Comparison of ENCODE assay signal across 9 mouse cellular contexts in genomic region chr2:18050541-18050985, GRCm38 (mm10). TPM values are rescaled to one million over a fixed set of nuclear protein-coding genes. Genes with fewer than 3 reads are reported as not detected.
DNase-seq lines count a peak whose midpoint lies in the region; ATAC-seq lines count a peak whose summit lies in the region.
"Had no signal": no experiment of that assay in that cellular context is flagged by ENCODE, and none has a peak within 500 bp of the region (broad histone marks: within the 10 kb centered on the region; RNA-seq: fewer than 3 reads in every experiment).

No protein-coding gene starts in this region.

- no peak for ATAC-seq in hindbrain, embryonic 12.5 days (ENCODE audit: low FRiP score)
- peak; percentile 35; the same call in 1 of the 2 replicates for ATAC-seq in megakaryocyte progenitor cell, adult 5-6 weeks (replicated peaks; ENCODE audit: poor library complexity)
- no peak for ATAC-seq in cerebellum, adult (ENCODE audit: insufficient number of reproducible peaks, low FRiP score, low TSS enrichment)

- peaks cover 8% of the 10 kb centered on the region; the same call in 1 of the 2 replicates for H3K36me3 ChIP-seq in embryonic facial prominence, embryonic 10.5 days (replicated peaks)
- H3K36me3 ChIP-seq in hindbrain, embryonic 12.5 days, result no peaks in the 10 kb centered on the region

- peak overlapping the region; percentile 98 for H3K4me3 ChIP-seq in embryonic facial prominence, embryonic 10.5 days
- H3K4me3 ChIP-seq in hindbrain, embryonic 12.5 days, result peak overlapping the region; percentile 15

- peaks cover 57% of the 10 kb centered on the region for H3K4me1 ChIP-seq in embryonic facial prominence, embryonic 10.5 days
- peaks cover 30% of the 10 kb centered on the region for H3K4me1 ChIP-seq in hindbrain, embryonic 12.5 days

- DNase-seq in heart, adult 11 months, result peak; percentile 84
- no peak for DNase-seq in heart, postnatal 4 days
- DNase-seq in embryonic facial prominence, embryonic 10.5 days (ENCODE audit: low spot score), result peak; percentile 39
- no peak for DNase-seq in thymus, postnatal 4 days
- no peak for DNase-seq in urinary bladder, adult 18-20 months (ENCODE audit: low spot score in 2 of 2)

- H3K27me3 ChIP-seq in embryonic facial prominence, embryonic 10.5 days (replicated peaks; ENCODE audit: low read depth, poor library complexity, severe bottlenecking), result no peaks in the 10 kb centered on the region
- H3K27me3 ChIP-seq in hindbrain, embryonic 12.5 days, result no peaks in the 10 kb centered on the region

- H3K4me2 ChIP-seq in hindbrain, embryonic 12.5 days (replicated peaks), result peak overlapping the region; percentile 82

- H3K9ac ChIP-seq in hindbrain, embryonic 12.5 days, result peak overlapping the region; percentile 100

- H3K9me3 ChIP-seq in embryonic facial prominence, embryonic 10.5 days, result no peaks in the 10 kb centered on the region
- H3K9me3 ChIP-seq in hindbrain, embryonic 12.5 days (replicated peaks), result no peaks in the 10 kb centered on the region

- peak overlapping the region; percentile 99 for H3K27ac ChIP-seq in embryonic facial prominence, embryonic 10.5 days (replicated peaks)
- peak overlapping the region; percentile 100 for H3K27ac ChIP-seq in hindbrain, embryonic 12.5 days

- WGBS in embryonic facial prominence, embryonic 10.5 days, result 4% methylated on average over 10 of the region's 10 CpGs
- 4% methylated on average over 10 of the region's 10 CpGs for WGBS in hindbrain, embryonic 12.5 days

RNA-seq across cellular contexts. Expression of gene Skida1, which starts 1.7 kb away (rescaled TPM):
- 1 to 10 TPM; 6.3 to 7.2 TPM for total RNA-seq in heart, postnatal 4 days (2021)
- polyA plus RNA-seq in embryonic facial prominence, embryonic 10.5 days (2016; fragmentation: Nextera tagmentation; extraction: Ambion mirVana), result 15.5 and 16.6 TPM in 2 replicates
- polyA plus RNA-seq in hindbrain, embryonic 12.5 days (2016; fragmentation: Nextera tagmentation; extraction: Ambion mirVana), result 17.7 and 19.4 TPM in 2 replicates
- not detected in 2 replicates for total RNA-seq in megakaryocyte progenitor cell, adult 5-6 weeks (2015)
- 0.14 TPM in 1 of 2 replicates, not detected in the other for total RNA-seq in megakaryocyte progenitor cell, adult 5-6 weeks (2017)

RNA-seq across cellular contexts. Expression of gene Mllt10, which starts 4.5 kb away (rescaled TPM):
- total RNA-seq in heart, postnatal 4 days (2021), result 10 to 100 TPM; 41.5 to 44.3 TPM
- polyA plus RNA-seq in embryonic facial prominence, embryonic 10.5 days (2016; fragmentation: Nextera tagmentation; extraction: Ambion mirVana), result 64.4 and 65.5 TPM in 2 replicates
- polyA plus RNA-seq in hindbrain, embryonic 12.5 days (2016; fragmentation: Nextera tagmentation; extraction: Ambion mirVana), result 65.1 and 70.8 TPM in 2 replicates
- 62.3 and 96.1 TPM in 2 replicates for total RNA-seq in megakaryocyte progenitor cell, adult 5-6 weeks (2015)
- total RNA-seq in megakaryocyte progenitor cell, adult 5-6 weeks (2017), result 41.4 and 57.9 TPM in 2 replicates

RNA-seq across cellular contexts. Expression of gene A930004D18Rik, which starts 13.0 kb away (rescaled TPM):
- 1 to 10 TPM; 4.7 to 5.0 TPM for total RNA-seq in heart, postnatal 4 days (2021)
- polyA plus RNA-seq in embryonic facial prominence, embryonic 10.5 days (2016; fragmentation: Nextera tagmentation; extraction: Ambion mirVana), result 12.7 and 17.7 TPM in 2 replicates
- polyA plus RNA-seq in hindbrain, embryonic 12.5 days (2016; fragmentation: Nextera tagmentation; extraction: Ambion mirVana), result 18.0 and 18.6 TPM in 2 replicates
- total RNA-seq in megakaryocyte progenitor cell, adult 5-6 weeks (2015), result not detected in 2 replicates
- total RNA-seq in megakaryocyte progenitor cell, adult 5-6 weeks (2017), result not detected in 2 replicates

RNA-seq across cellular contexts. Expression of gene H2al2a, which starts 53.8 kb away (rescaled TPM):
- total RNA-seq in heart, postnatal 4 days (2021), result not detected
- polyA plus RNA-seq in embryonic facial prominence, embryonic 10.5 days (2016; fragmentation: Nextera tagmentation; extraction: Ambion mirVana), result not detected in 2 replicates
- polyA plus RNA-seq in hindbrain, embryonic 12.5 days (2016; fragmentation: Nextera tagmentation; extraction: Ambion mirVana), result not detected in 2 replicates
- not detected in 2 replicates for total RNA-seq in megakaryocyte progenitor cell, adult 5-6 weeks (2015)
- total RNA-seq in megakaryocyte progenitor cell, adult 5-6 weeks (2017), result not detected in 2 replicates
- polyA plus RNA-seq: C2C12 had no signal

Comparison
In these comparisons a context has a peak if more than half of its experiments do, and no peak if none do; other contexts are left out.
1. DNase-seq: peak in heart, adult 11 months (single experiment) and embryonic facial prominence, embryonic 10.5 days (single experiment); none in heart, postnatal 4 days (single experiment), thymus, postnatal 4 days (single experiment) and urinary bladder, adult 18-20 months (0 of 2).
2. RNA of gene Skida1, which starts 1.7 kb away (total RNA-seq): 6.3 to 7.2 TPM in heart, postnatal 4 days; 0.14 TPM in megakaryocyte progenitor cell, adult 5-6 weeks; every median in the first group is over 4 times any median in the second.
3. RNA of gene A930004D18Rik, which starts 13.0 kb away (total RNA-seq): 4.7 to 5.0 TPM in heart, postnatal 4 days; not detected in megakaryocyte progenitor cell, adult 5-6 weeks; every median in the first group is over 4 times any median in the second.